Mouse (Mus musculus) retina, postnatal 1 day (tissue): ENCODE measurements around the gene Nkx6-2.

Experiments
- DNase-seq: peaks from one replicate; pipeline ENCODE4 v3.0.0-alpha.2; 2012

Nkx6-2 gene

GRCm38 (mm10) chr7:139565998-139566397 is 16.6 kb downstream of the Nkx6-2 start:
- DNase-seq: no peak

DNA sequence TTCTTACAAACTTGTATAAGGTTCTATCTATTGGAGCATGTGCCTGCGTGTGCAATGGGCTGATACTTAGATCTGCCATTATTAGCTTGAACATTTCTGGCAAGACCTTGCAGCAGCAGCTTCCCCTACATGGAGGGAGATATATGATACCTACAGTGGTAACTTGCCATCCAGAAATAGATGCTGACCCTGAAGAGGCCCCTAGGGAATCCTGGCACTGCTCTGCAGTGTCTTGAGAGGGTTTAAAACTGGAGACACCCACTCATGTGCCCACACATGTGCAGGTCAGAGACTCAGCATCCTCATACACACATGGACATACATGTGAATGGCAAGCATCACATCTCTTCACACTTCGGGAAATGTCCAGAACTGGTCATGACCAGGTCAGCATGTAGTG is 18.4 kb downstream of the Nkx6-2 start:
- DNase-seq: no peak

DNA sequence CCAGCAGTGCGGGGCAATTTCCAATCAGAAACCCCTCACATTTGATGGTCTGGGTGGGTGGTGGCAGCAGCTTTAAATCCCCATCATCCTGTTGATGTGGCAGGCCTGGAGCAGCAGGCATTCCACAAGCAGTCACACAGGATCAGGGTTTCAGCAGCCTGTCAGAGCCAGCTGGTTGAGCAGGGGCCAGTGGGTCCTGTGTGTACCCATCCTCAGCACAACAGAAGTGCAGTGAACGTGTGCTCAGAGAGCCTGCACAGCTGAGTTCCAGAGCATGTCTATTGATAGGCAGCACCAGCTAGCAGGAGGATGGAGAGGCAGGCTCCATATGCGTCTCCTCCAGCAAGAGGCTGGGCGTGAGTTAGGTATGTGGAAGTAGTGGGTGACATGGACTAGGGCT is 19.2 kb downstream of the Nkx6-2 start:
- no peak for DNase-seq

- DNase-seq: no peak
Measured at GRCm38 (mm10) chr7:139559659-139560058, 22.9 kb downstream of the Nkx6-2 start.

DNA sequence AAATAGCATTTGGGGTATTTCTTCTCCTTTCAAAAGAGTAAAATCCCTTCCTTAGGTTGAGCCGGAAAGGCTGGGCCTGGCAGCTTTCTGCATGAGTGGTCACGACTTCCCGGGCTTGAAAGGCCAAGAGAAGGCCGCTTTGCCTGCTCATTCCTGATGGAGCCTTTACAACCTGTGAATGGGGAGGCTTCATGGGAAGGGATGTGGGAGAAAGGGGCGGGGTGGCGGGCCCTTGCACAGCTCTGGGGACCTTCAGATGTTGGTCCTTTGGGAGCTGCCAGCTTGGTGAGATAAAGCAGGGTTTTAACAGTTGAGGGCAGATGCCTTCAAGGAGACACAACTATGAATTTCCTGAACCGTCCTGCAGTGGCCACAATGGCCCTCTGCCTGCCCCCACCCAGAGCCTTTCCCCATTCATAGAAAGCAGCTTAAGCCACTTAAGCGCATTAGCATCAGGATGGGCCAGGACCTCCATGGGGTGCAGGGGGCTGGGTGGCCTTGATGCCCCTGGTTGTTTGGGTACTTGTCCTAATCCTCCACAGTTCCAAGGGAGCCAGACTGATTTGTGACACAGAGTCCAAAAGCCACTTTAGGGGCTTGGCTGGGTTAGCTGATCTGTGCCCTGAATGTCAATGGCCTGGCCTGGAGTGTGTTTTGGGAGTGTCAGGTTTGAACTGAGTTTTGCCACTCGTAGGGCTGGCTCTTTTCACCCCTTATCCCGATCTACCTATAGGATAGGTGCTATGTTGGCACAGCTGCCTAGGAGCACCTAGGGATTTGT is 25.7 kb downstream of the Nkx6-2 start:
- DNase-seq: peak; percentile 75

- DNase-seq: peak; percentile 90
Measured at GRCm38 (mm10) chr7:139556331-139556730, 26.3 kb downstream of the Nkx6-2 start.

GRCm38 (mm10) chr7:139551519-139551918 is 31.1 kb downstream of the Nkx6-2 start:
- DNase-seq: no peak

GRCm38 (mm10) chr7:139550086-139550783 is 32.4 kb downstream of the Nkx6-2 start:
- no peak for DNase-seq

DNA sequence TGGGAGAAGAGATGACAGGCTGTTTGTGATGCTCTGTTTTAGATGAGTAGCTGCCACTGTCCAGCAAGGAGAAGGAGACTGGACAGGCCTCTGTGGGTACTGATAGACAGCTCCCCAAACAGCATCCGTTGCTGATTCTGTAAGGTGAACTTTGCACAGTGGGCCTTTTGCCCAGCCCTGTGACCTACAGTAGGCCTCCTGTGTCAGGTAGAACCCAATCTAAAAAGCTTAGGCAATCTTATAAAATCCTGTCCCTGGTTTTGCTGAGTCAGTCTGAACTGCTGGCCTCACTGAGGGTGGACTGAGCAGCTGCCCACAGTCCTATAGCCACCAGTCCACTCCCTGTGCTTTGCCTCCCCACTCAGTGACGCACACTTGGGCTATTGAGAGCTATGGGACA is 35.3 kb downstream of the Nkx6-2 start:
- DNase-seq: no peak

GRCm38 (mm10) chr7:139544706-139545625 is 37.6 kb downstream of the Nkx6-2 start:
- peak; percentile 96 for DNase-seq

GRCm38 (mm10) chr7:139541422-139541821 is 41.2 kb downstream of the Nkx6-2 start:
- no peak for DNase-seq

- no peak for DNase-seq
Measured at GRCm38 (mm10) chr7:139540601-139541000, 42.0 kb downstream of the Nkx6-2 start.

- no peak for DNase-seq
Measured at GRCm38 (mm10) chr7:139538541-139538940, 44.1 kb downstream of the Nkx6-2 start.

- no peak for DNase-seq
Measured at GRCm38 (mm10) chr7:139537831-139538230, 44.8 kb downstream of the Nkx6-2 start.

DNA sequence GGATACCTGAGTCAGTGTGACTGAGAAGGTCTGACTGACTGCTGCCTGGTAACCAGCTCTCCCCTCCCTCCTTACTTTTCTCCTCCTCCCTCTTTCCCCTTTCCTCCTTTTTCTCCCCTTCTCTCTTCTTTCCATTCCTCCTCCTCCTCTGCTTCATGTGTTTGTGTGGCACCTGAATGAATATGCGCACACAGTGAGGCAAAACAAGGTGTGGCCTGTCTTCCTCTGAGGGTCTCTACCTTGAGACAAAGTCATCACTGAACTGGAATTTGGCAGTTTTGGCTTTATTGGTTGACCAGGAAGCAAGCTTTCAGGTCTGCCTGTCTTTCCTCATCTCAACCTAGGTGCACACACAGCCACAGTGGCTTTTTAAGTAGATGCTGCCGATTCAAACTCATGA is 45.8 kb downstream of the Nkx6-2 start:
- DNase-seq: no peak

- no peak for DNase-seq
Measured at GRCm38 (mm10) chr7:139536331-139536730, 46.3 kb downstream of the Nkx6-2 start.

GRCm38 (mm10) chr7:139531428-139531801 is 51.2 kb downstream of the Nkx6-2 start:
- peak; percentile 56 for DNase-seq

- DNase-seq: peak; percentile 83
Measured at GRCm38 (mm10) chr7:139530591-139531427, 51.8 kb downstream of the Nkx6-2 start.
